Mouse (Mus musculus) small intestine, adult 2 months (tissue): ENCODE results near the gene Vstm4.

ENCODE experiments used
- CTCF ChIP-seq: fragments of 200-500 bp; IDR thresholded peaks from 2 replicates; pipeline ENCODE4 v1.5.1; 2012; ENCODE audit warnings: low read depth, mild to moderate bottlenecking, control low read depth, inconsistent platforms, low read length, moderate library complexity, mixed read lengths; ENCODE audit not compliant: insufficient replicate concordance, insufficient read length; ENCODE audit errors: extremely low read depth
- POLR2A ChIP-seq: fragments of 200-500 bp; IDR thresholded peaks from 2 replicates; pipeline ENCODE4 v1.6.1; 2012; ENCODE audit warnings: low read depth, mild to moderate bottlenecking, control low read depth, inconsistent platforms, low read length, moderate library complexity

DNA sequence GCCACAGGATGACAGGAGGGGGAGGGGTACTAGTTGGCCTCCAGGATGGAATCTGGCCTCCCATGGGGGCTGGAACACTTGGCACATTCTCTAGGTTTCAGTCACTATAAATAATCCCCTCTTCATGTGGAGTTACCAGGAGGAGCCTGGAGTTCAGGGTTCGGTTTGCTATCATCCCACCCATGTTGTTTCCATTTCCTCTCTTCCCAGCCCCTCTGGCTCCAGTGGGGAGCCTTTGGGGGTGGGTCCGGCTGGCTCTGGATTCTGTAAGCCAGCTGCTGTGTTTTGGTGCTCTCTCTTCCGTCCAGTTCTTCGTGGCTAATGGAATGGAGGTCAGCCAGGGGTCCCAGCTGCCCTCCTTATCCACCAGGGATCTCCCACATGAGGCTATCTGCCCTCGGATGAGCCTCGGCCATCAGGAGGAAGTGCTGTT is 4.6 kb downstream of the Vstm4 start:
- TF ChIP-seq CTCF (no peak), POLR2A (no peak)
